Comparison of ENCODE assay signal across 8 mouse cellular contexts in genomic region chr10:127332211-127332874, GRCm38 (mm10). TPM values are rescaled to one million over a fixed set of nuclear protein-coding genes. Genes with fewer than 3 reads are reported as not detected.
DNase-seq lines count a peak whose midpoint lies in the region; ATAC-seq and TF ChIP-seq lines count a peak whose summit lies in the region.

No protein-coding gene starts in this region.

- peak; percentile 44 for TF ChIP-seq CTCF in stomach, postnatal 0 days (IDR thresholded peaks at IDR 0.05; ENCODE audit: low read depth)

- H3K4me2 ChIP-seq in neural tube, embryonic 11.5 days (ENCODE audit: low read depth), result peak overlapping the region; percentile 12; the same call in 1 of the 2 replicates
- 0 out of 2 replicates have a peak overlapping the region, but pooled peaks have one; percentile 20 for H3K4me2 ChIP-seq in embryonic facial prominence, embryonic 13.5 days
- 0 out of 2 replicates have a peak overlapping the region, but pooled peaks have one; percentile 16 for H3K4me2 ChIP-seq in limb, embryonic 13.5 days (replicated peaks)
- H3K4me2 ChIP-seq in stomach, postnatal 0 days (replicated peaks; ENCODE audit: low read depth), result no peak overlapping the region

- H3K27ac ChIP-seq in neural tube, embryonic 11.5 days (ENCODE audit: low read depth, low read length), result no peak overlapping the region
- H3K27ac ChIP-seq in embryonic facial prominence, embryonic 13.5 days, result no peak overlapping the region
- no peak overlapping the region for H3K27ac ChIP-seq in limb, embryonic 13.5 days
- no peak overlapping the region for H3K27ac ChIP-seq in stomach, postnatal 0 days (replicated peaks)

- no peaks in the 10 kb centered on the region for H3K4me1 ChIP-seq in neural tube, embryonic 11.5 days (ENCODE audit: control insufficient read depth, insufficient read depth, low read length)
- peaks cover 10% of the 10 kb centered on the region; the same call in 1 of the 2 replicates for H3K4me1 ChIP-seq in embryonic facial prominence, embryonic 13.5 days
- H3K4me1 ChIP-seq in limb, embryonic 13.5 days, result no peaks in the 10 kb centered on the region
- H3K4me1 ChIP-seq in stomach, postnatal 0 days (replicated peaks; ENCODE audit: control insufficient read depth, insufficient read depth), result no peaks in the 10 kb centered on the region

- no peak for ATAC-seq in neural tube, embryonic 11.5 days (ENCODE audit: insufficient read depth, low FRiP score, low TSS enrichment)
- ATAC-seq in embryonic facial prominence, embryonic 13.5 days (ENCODE audit: insufficient number of reproducible peaks, insufficient read depth, low FRiP score, low TSS enrichment, low read depth), result no peak
- ATAC-seq in limb, embryonic 13.5 days (ENCODE audit: low FRiP score, low read depth), result no peak
- no peak for ATAC-seq in stomach, postnatal 0 days (ENCODE audit: low FRiP score, low TSS enrichment)

- 48% methylated on average over 31 of the region's 31 CpGs for WGBS in neural tube, embryonic 11.5 days
- WGBS in embryonic facial prominence, embryonic 13.5 days, result 34% methylated on average over 31 of the region's 31 CpGs
- 43% methylated on average over 31 of the region's 31 CpGs for WGBS in limb, embryonic 13.5 days
- WGBS in stomach, postnatal 0 days, result 51% methylated on average over 30 of the region's 31 CpGs

- H3K9ac ChIP-seq in neural tube, embryonic 11.5 days (ENCODE audit: low read length), result no peak overlapping the region
- H3K9ac ChIP-seq in embryonic facial prominence, embryonic 13.5 days, result no peak overlapping the region
- H3K9ac ChIP-seq in limb, embryonic 13.5 days, result no peak overlapping the region
- no peak overlapping the region for H3K9ac ChIP-seq in stomach, postnatal 0 days (ENCODE audit: low read length)

- DNase-seq in neural tube, embryonic 11.5 days (ENCODE audit: low spot score), result no peak
- no peak for DNase-seq in neural tube, embryonic 10.5 days (ENCODE audit: extremely low spot score, low spot score)
- DNase-seq in stomach, postnatal 0 days (ENCODE audit: low spot score), result no peak
- no peak for DNase-seq in gastrocnemius, adult 18-20 months (ENCODE audit: low spot score)
- no peak for DNase-seq in adrenal gland, adult 18-20 months (ENCODE audit: low spot score in 2 of 2)
- no peak for DNase-seq in left cerebral cortex, postnatal 36 days (ENCODE audit: low spot score in 2 of 2)

- H3K36me3 ChIP-seq in neural tube, embryonic 11.5 days (ENCODE audit: control insufficient read depth, insufficient read depth, low read length), result peaks cover 6% of the 10 kb centered on the region
- H3K36me3 ChIP-seq in embryonic facial prominence, embryonic 13.5 days, result peaks cover 73% of the 10 kb centered on the region
- peaks cover 65% of the 10 kb centered on the region for H3K36me3 ChIP-seq in limb, embryonic 13.5 days
- no peaks in the 10 kb centered on the region for H3K36me3 ChIP-seq in stomach, postnatal 0 days (ENCODE audit: control insufficient read depth, insufficient read depth, low read length)

- H3K27me3 ChIP-seq in neural tube, embryonic 11.5 days (ENCODE audit: control insufficient read depth, insufficient read depth, low read length), result peaks cover 11% of the 10 kb centered on the region
- H3K27me3 ChIP-seq in embryonic facial prominence, embryonic 13.5 days, result peaks cover 48% of the 10 kb centered on the region
- peaks cover 24% of the 10 kb centered on the region for H3K27me3 ChIP-seq in limb, embryonic 13.5 days
- H3K27me3 ChIP-seq in stomach, postnatal 0 days (ENCODE audit: control insufficient read depth, insufficient read depth, low read length), result no peaks in the 10 kb centered on the region

- H3K9me3 ChIP-seq in neural tube, embryonic 11.5 days (ENCODE audit: control insufficient read depth, low read length), result no peaks in the 10 kb centered on the region
- H3K9me3 ChIP-seq in embryonic facial prominence, embryonic 13.5 days, result no peaks in the 10 kb centered on the region
- no peaks in the 10 kb centered on the region for H3K9me3 ChIP-seq in limb, embryonic 13.5 days
- H3K9me3 ChIP-seq in stomach, postnatal 0 days (ENCODE audit: control insufficient read depth, low read length), result no peaks in the 10 kb centered on the region

- no peak overlapping the region for H3K4me3 ChIP-seq in neural tube, embryonic 11.5 days (ENCODE audit: low read depth, low read length)
- H3K4me3 ChIP-seq in embryonic facial prominence, embryonic 13.5 days, result no peak overlapping the region
- H3K4me3 ChIP-seq in limb, embryonic 13.5 days, result no peak overlapping the region
- no peak overlapping the region for H3K4me3 ChIP-seq in stomach, postnatal 0 days (ENCODE audit: low read depth, low read length)

- intact Hi-C loops in left cerebral cortex, postnatal 36 days (cut with DNase I), result no loop called here

- no peak for TF ChIP-seq EP300 in stomach, postnatal 0 days (optimal IDR thresholded peaks at IDR 0.05)

RNA-seq across cellular contexts. Expression of gene Gli1, which starts 9.4 kb away (rescaled TPM):
- 3.8 and 4.6 TPM in 2 replicates for polyA plus RNA-seq in neural tube, embryonic 11.5 days (2014; fragmentation: Nextera tagmentation; extraction: Ambion mirVana)
- 17.5 and 19.8 TPM in 2 replicates for polyA plus RNA-seq in embryonic facial prominence, embryonic 13.5 days (2015; fragmentation: Nextera tagmentation; extraction: Ambion mirVana)
- 14.8 and 16.5 TPM in 2 replicates for polyA plus RNA-seq in limb, embryonic 13.5 days (2015; fragmentation: Nextera tagmentation; extraction: Ambion mirVana)
- 2.3 and 2.4 TPM in 2 replicates for polyA plus RNA-seq in stomach, postnatal 0 days (2015; fragmentation: Nextera tagmentation; extraction: Ambion mirVana)
- under 1 TPM; 0.41 to 0.74 TPM for total RNA-seq in gastrocnemius, adult 18-20 months (2021)
- total RNA-seq in adrenal gland, adult 18-20 months (2021), result 1 to 10 TPM; 3.3 to 4.1 TPM
- total RNA-seq in left cerebral cortex, postnatal 36 days (2021), result 1 to 10 TPM; 1.9 to 2.9 TPM

RNA-seq across cellular contexts. Expression of gene Arhgap9, which starts 10.6 kb away (rescaled TPM):
- polyA plus RNA-seq in neural tube, embryonic 11.5 days (2014; fragmentation: Nextera tagmentation; extraction: Ambion mirVana), result 1.1 and 1.8 TPM in 2 replicates
- polyA plus RNA-seq in embryonic facial prominence, embryonic 13.5 days (2015; fragmentation: Nextera tagmentation; extraction: Ambion mirVana), result 3.1 and 3.4 TPM in 2 replicates
- 5.2 and 5.4 TPM in 2 replicates for polyA plus RNA-seq in limb, embryonic 13.5 days (2015; fragmentation: Nextera tagmentation; extraction: Ambion mirVana)
- 5.2 and 5.7 TPM in 2 replicates for polyA plus RNA-seq in stomach, postnatal 0 days (2015; fragmentation: Nextera tagmentation; extraction: Ambion mirVana)
- under 1 TPM; 0.46 to 0.83 TPM for total RNA-seq in gastrocnemius, adult 18-20 months (2021)
- 1 to 10 TPM; 1.7 to 2.9 TPM for total RNA-seq in adrenal gland, adult 18-20 months (2021)
- 1 to 10 TPM in 1 of 2 experiments, under 1 TPM in 1; 0.94 to 1.1 TPM for total RNA-seq in left cerebral cortex, postnatal 36 days (2021)

RNA-seq across cellular contexts. Expression of gene Mars, which starts 20.8 kb away (rescaled TPM):
- 164 and 166 TPM in 2 replicates for polyA plus RNA-seq in neural tube, embryonic 11.5 days (2014; fragmentation: Nextera tagmentation; extraction: Ambion mirVana)
- 113 and 128 TPM in 2 replicates for polyA plus RNA-seq in embryonic facial prominence, embryonic 13.5 days (2015; fragmentation: Nextera tagmentation; extraction: Ambion mirVana)
- polyA plus RNA-seq in limb, embryonic 13.5 days (2015; fragmentation: Nextera tagmentation; extraction: Ambion mirVana), result 118 and 122 TPM in 2 replicates
- 66.6 and 70.4 TPM in 2 replicates for polyA plus RNA-seq in stomach, postnatal 0 days (2015; fragmentation: Nextera tagmentation; extraction: Ambion mirVana)
- 10 to 100 TPM; 67.5 to 68.8 TPM for total RNA-seq in gastrocnemius, adult 18-20 months (2021)
- total RNA-seq in adrenal gland, adult 18-20 months (2021), result 10 to 100 TPM; 80.9 to 98.6 TPM
- total RNA-seq in left cerebral cortex, postnatal 36 days (2021), result 10 to 100 TPM; 54.9 to 60.1 TPM

RNA-seq across cellular contexts. Expression of gene Inhbe, which starts 21.9 kb away (rescaled TPM):
- not detected in 2 replicates for polyA plus RNA-seq in neural tube, embryonic 11.5 days (2014; fragmentation: Nextera tagmentation; extraction: Ambion mirVana)
- 0.07 TPM in 1 of 2 replicates, not detected in the other for polyA plus RNA-seq in embryonic facial prominence, embryonic 13.5 days (2015; fragmentation: Nextera tagmentation; extraction: Ambion mirVana)
- 0.04 and 0.05 TPM in 2 replicates for polyA plus RNA-seq in limb, embryonic 13.5 days (2015; fragmentation: Nextera tagmentation; extraction: Ambion mirVana)
- polyA plus RNA-seq in stomach, postnatal 0 days (2015; fragmentation: Nextera tagmentation; extraction: Ambion mirVana), result 0.02 and 0.12 TPM in 2 replicates
- not detected for total RNA-seq in gastrocnemius, adult 18-20 months (2021)
- not detected for total RNA-seq in adrenal gland, adult 18-20 months (2021)
- total RNA-seq in left cerebral cortex, postnatal 36 days (2021), result under 1 TPM; 0.15 to 0.20 TPM

RNA-seq across cellular contexts. Expression of gene Inhbc, which starts 37.9 kb away (rescaled TPM):
- not detected in 2 replicates for polyA plus RNA-seq in neural tube, embryonic 11.5 days (2014; fragmentation: Nextera tagmentation; extraction: Ambion mirVana)
- not detected in 2 replicates for polyA plus RNA-seq in embryonic facial prominence, embryonic 13.5 days (2015; fragmentation: Nextera tagmentation; extraction: Ambion mirVana)
- not detected in 2 replicates for polyA plus RNA-seq in limb, embryonic 13.5 days (2015; fragmentation: Nextera tagmentation; extraction: Ambion mirVana)
- polyA plus RNA-seq in stomach, postnatal 0 days (2015; fragmentation: Nextera tagmentation; extraction: Ambion mirVana), result 0.15 TPM in 1 of 2 replicates, not detected in the other
- not detected for total RNA-seq in gastrocnemius, adult 18-20 months (2021)
- total RNA-seq in adrenal gland, adult 18-20 months (2021), result not detected
- total RNA-seq in left cerebral cortex, postnatal 36 days (2021), result not detected
